Mouse (Mus musculus): Measurements from ENCODE around the gene Pth2.

The Pth2 gene

GRCm38 (mm10) chr7:45204380-45205143, 23.8 kb downstream of the Pth2 start, which contains the start of gene Ccdc155:
Gene Ccdc155, minus strand, starts transcription at chr7:45204892.
- DNase-seq, result peak; percentile 96

- DNase-seq, result no peak
Measured at GRCm38 (mm10) chr7:45208260-45208659, 27.5 kb downstream of the Pth2 start.

GRCm38 (mm10) chr7:45211070-45211469, 30.3 kb downstream of the Pth2 start:
- no peak for DNase-seq

GRCm38 (mm10) chr7:45211851-45212251, 31.1 kb downstream of the Pth2 start, which contains the start of gene Dkkl1:
Gene Dkkl1, minus strand, starts transcription at chr7:45212147.
- DNase-seq, result no peak

- DNase-seq, result no peak
Measured at GRCm38 (mm10) chr7:45212356-45212755, 31.6 kb downstream of the Pth2 start.

- DNase-seq, result no peak
Measured at GRCm38 (mm10) chr7:45213708-45214107, 32.9 kb downstream of the Pth2 start.

- DNase-seq, result no peak
Measured at GRCm38 (mm10) chr7:45215673-45216441, 35.1 kb downstream of the Pth2 start, which contains the start of gene Tead2. Gene Tead2, plus strand, starts transcription at chr7:45215753.

GRCm38 (mm10) chr7:45216442-45217183, 35.8 kb downstream of the Pth2 start:
- DNase-seq, result no peak

GRCm38 (mm10) chr7:45221680-45222079, 40.9 kb downstream of the Pth2 start:
- no peak for DNase-seq

- DNase-seq, result no peak
Measured at GRCm38 (mm10) chr7:45224826-45225225, 44.0 kb downstream of the Pth2 start.

- DNase-seq, result no peak
Measured at GRCm38 (mm10) chr7:45226421-45226820, 45.6 kb downstream of the Pth2 start.

GRCm38 (mm10) chr7:45228548-45228947, 47.8 kb downstream of the Pth2 start:
- no peak for DNase-seq

- DNase-seq, result no peak
Measured at GRCm38 (mm10) chr7:45229046-45229445, 48.3 kb downstream of the Pth2 start.

GRCm38 (mm10) chr7:45229459-45230203, 48.8 kb downstream of the Pth2 start:
- DNase-seq, result no peak

GRCm38 (mm10) chr7:45231192-45231591, 50.4 kb downstream of the Pth2 start:
- no peak for DNase-seq
